Mouse (Mus musculus) thymus, postnatal 10 days (tissue): ENCODE data around the gene Nuf2.

Experiments used
- DNase-seq, 2 experiments: peaks; one replicate each; pipeline ENCODE4 v3.0.0; 2021; ENCODE audit warnings: low spot score in 2 of 2

Nuf2 gene

GRCm38 (mm10) chr1:169471185-169471584, 60.1 kb downstream of the Nuf2 start:
- DNase-seq = no peak

GRCm38 (mm10) chr1:169467791-169468190, 63.5 kb downstream of the Nuf2 start:
- no peak for DNase-seq

- no peak for DNase-seq
These were observed 68.7 kb downstream of the Nuf2 start for GRCm38 (mm10) chr1:169462386-169463115.

GRCm38 (mm10) chr1:169459071-169459782, 72.0 kb downstream of the Nuf2 start:
- peak in 1 of 2 experiments; percentile 8 for DNase-seq
